14 mouse cellular contexts compared by ENCODE assay signal in genomic region chr19:4115144-4115543, GRCm38 (mm10). TPM values are rescaled to one million over a fixed set of nuclear protein-coding genes. Genes with fewer than 3 reads are reported as not detected.
"Had no signal": no experiment of that assay in that cellular context is flagged by ENCODE, and none has a peak within 500 bp of the region (broad histone marks: within the 10 kb centered on the region; RNA-seq: fewer than 3 reads in every experiment).

No protein-coding gene starts in this region.

- H3K9me3 ChIP-seq: intestine, embryonic 15.5 days; liver, embryonic 12.5 days; lung, embryonic 15.5 days; midbrain, embryonic 15.5 days had no signal

- H3K4me2 ChIP-seq: intestine, embryonic 15.5 days; lung, embryonic 15.5 days; midbrain, embryonic 15.5 days had no signal

- H3K4me3 ChIP-seq: intestine, embryonic 15.5 days; layer of hippocampus, adult 2 months; liver, embryonic 12.5 days; lung, embryonic 15.5 days; midbrain, embryonic 15.5 days had no signal

- H3K9ac ChIP-seq: intestine, embryonic 15.5 days; liver, embryonic 12.5 days; lung, embryonic 15.5 days; midbrain, embryonic 15.5 days had no signal

- DNase-seq: kidney, adult 8-10 months; kidney, postnatal 4 days; liver, postnatal 0 days; lung, postnatal 14 days; right cerebral cortex, postnatal 14 days; thymus, postnatal 36 days had no signal

- ATAC-seq: intestine, embryonic 15.5 days; liver, embryonic 12.5 days; liver, postnatal 0 days; midbrain, embryonic 15.5 days had no signal

- H3K27me3 ChIP-seq: intestine, embryonic 15.5 days; liver, embryonic 12.5 days; lung, embryonic 15.5 days; midbrain, embryonic 15.5 days had no signal

- H3K27ac ChIP-seq: layer of hippocampus, adult 2 months; liver, embryonic 12.5 days; lung, embryonic 15.5 days; macrophage; midbrain, embryonic 15.5 days had no signal

RNA-seq across cellular contexts. Expression of gene Gpr152, which starts 24.4 kb away (rescaled TPM):
- polyA plus RNA-seq: intestine, embryonic 15.5 days; liver, embryonic 12.5 days; liver, postnatal 0 days; lung, embryonic 15.5 days; macrophage; neural tube, embryonic 14.5 days; stomach, embryonic 14.5 days had no signal

RNA-seq across cellular contexts. Expression of gene Cabp4, which starts 28.7 kb away (rescaled TPM):
- polyA plus RNA-seq: macrophage; stomach, embryonic 14.5 days had no signal
